Mouse (Mus musculus): ENCODE measurements around the gene Fry. TPM values are rescaled to one million over a fixed set of nuclear protein-coding genes. Genes with fewer than 3 reads are reported as not detected.

Gene Fry
- polyA plus RNA-seq, 1 experiment from 2014 or later = 14.7 TPM

- 50% methylated on average over 12 of the region's 12 CpGs for WGBS
Observed at GRCm38 (mm10) chr5:150412750-150413450, 294.5 kb downstream of the Fry start.

GRCm38 (mm10) chr5:150414823-150415222 is 296.4 kb downstream of the Fry start:
- H3K36me3 ChIP-seq = peaks cover 56% of the 10 kb centered on the region
- H3K27ac ChIP-seq = no peak overlapping the region
- no peaks in the 10 kb centered on the region for H3K27me3 ChIP-seq (ENCODE audit: insufficient read depth, poor library complexity, severe bottlenecking)
- DNase-seq (ENCODE audit: low spot score) = no peak
- H3K4me3 ChIP-seq = no peak overlapping the region
- peaks cover 8% of the 10 kb centered on the region; the same call in 1 of the 2 replicates for H3K9me3 ChIP-seq
- peaks cover 21% of the 10 kb centered on the region for H3K4me1 ChIP-seq

More at GRCm38 (mm10) chr5:150412750-150413450, 294.5 kb downstream of the Fry start:
- no peak for DNase-seq (ENCODE audit: low spot score)
- Histone ChIP-seq H3K36me3 (peaks cover 48% of the 10 kb centered on the region), H3K9me3 (peaks cover 8% of the 10 kb centered on the region; the same call in 1 of the 2 replicates), H3K27me3 (ENCODE audit: insufficient read depth, poor library complexity, severe bottlenecking) (no peaks in the 10 kb centered on the region), H3K4me3 (no peak overlapping the region), H3K27ac (no peak overlapping the region), H3K4me1 (peaks cover 18% of the 10 kb centered on the region)

GRCm38 (mm10) chr5:150417223-150417622 is 298.8 kb downstream of the Fry start:
- Histone ChIP-seq H3K27ac (no peak overlapping the region), H3K27me3 (ENCODE audit: insufficient read depth, poor library complexity, severe bottlenecking) (no peaks in the 10 kb centered on the region), H3K4me3 (no peak overlapping the region), H3K4me1 (peaks cover 21% of the 10 kb centered on the region), H3K9me3 (peaks cover 8% of the 10 kb centered on the region; the same call in 1 of the 2 replicates), H3K36me3 (peaks cover 56% of the 10 kb centered on the region)
- no peak for DNase-seq (ENCODE audit: low spot score)
- WGBS = 95% methylated on average over 2 of the region's 2 CpGs

- H3K4me1 ChIP-seq = peaks cover 13% of the 10 kb centered on the region
- H3K27ac ChIP-seq = peak overlapping the region; percentile 53
- no peak for DNase-seq (ENCODE audit: low spot score)
- H3K4me3 ChIP-seq = no peak overlapping the region
- H3K27me3 ChIP-seq (ENCODE audit: insufficient read depth, poor library complexity, severe bottlenecking) = no peaks in the 10 kb centered on the region
- peaks cover 8% of the 10 kb centered on the region; the same call in 1 of the 2 replicates for H3K9me3 ChIP-seq
- peaks cover 59% of the 10 kb centered on the region for H3K36me3 ChIP-seq
- 48% methylated on average over 6 of the region's 6 CpGs for WGBS
Observed at GRCm38 (mm10) chr5:150418035-150418434, 299.6 kb downstream of the Fry start.

- no peak for DNase-seq (ENCODE audit: low spot score)
- Histone ChIP-seq H3K27me3 (ENCODE audit: insufficient read depth, poor library complexity, severe bottlenecking) (no peaks in the 10 kb centered on the region), H3K27ac (no peak overlapping the region), H3K36me3 (peaks cover 59% of the 10 kb centered on the region), H3K4me3 (no peak overlapping the region), H3K4me1 (no peaks in the 10 kb centered on the region), H3K9me3 (no peaks in the 10 kb centered on the region)
- 80% methylated on average over 5 of the region's 5 CpGs for WGBS
Observed at GRCm38 (mm10) chr5:150425038-150425437, 306.6 kb downstream of the Fry start.

GRCm38 (mm10) chr5:150426595-150426994 is 308.1 kb downstream of the Fry start:
- H3K36me3 ChIP-seq = peaks cover 72% of the 10 kb centered on the region
- WGBS = 83% methylated on average over 3 of the region's 3 CpGs
- H3K9me3 ChIP-seq = no peaks in the 10 kb centered on the region
- DNase-seq (ENCODE audit: low spot score) = no peak
- H3K4me1 ChIP-seq = no peaks in the 10 kb centered on the region
- H3K4me3 ChIP-seq = no peak overlapping the region
- no peaks in the 10 kb centered on the region for H3K27me3 ChIP-seq (ENCODE audit: insufficient read depth, poor library complexity, severe bottlenecking)
- H3K27ac ChIP-seq = no peak overlapping the region

- H3K27ac ChIP-seq = no peak overlapping the region
- 0 out of 2 replicates have a peak, but pooled peaks cover under 1% of the 10 kb centered on the region for H3K4me1 ChIP-seq
- H3K27me3 ChIP-seq (ENCODE audit: insufficient read depth, poor library complexity, severe bottlenecking) = no peaks in the 10 kb centered on the region
- peaks cover 3% of the 10 kb centered on the region; the same call in 1 of the 2 replicates for H3K9me3 ChIP-seq
- peaks cover 70% of the 10 kb centered on the region for H3K36me3 ChIP-seq
- WGBS = 91% methylated on average over 7 of the region's 7 CpGs
- no peak overlapping the region for H3K4me3 ChIP-seq
- DNase-seq (ENCODE audit: low spot score) = no peak
Observed at GRCm38 (mm10) chr5:150431286-150431685, 312.8 kb downstream of the Fry start.

GRCm38 (mm10) chr5:150432960-150433359 is 314.5 kb downstream of the Fry start:
- Histone ChIP-seq H3K4me3 (no peak overlapping the region), H3K27me3 (ENCODE audit: insufficient read depth, poor library complexity, severe bottlenecking) (no peaks in the 10 kb centered on the region), H3K9me3 (peaks cover 3% of the 10 kb centered on the region; the same call in 1 of the 2 replicates), H3K36me3 (peaks cover 62% of the 10 kb centered on the region), H3K27ac (no peak overlapping the region), H3K4me1 (0 out of 2 replicates have a peak, but pooled peaks cover 7% of the 10 kb centered on the region)
- 90% methylated on average over 2 of the region's 2 CpGs for WGBS
- DNase-seq (ENCODE audit: low spot score) = no peak

GRCm38 (mm10) chr5:150436629-150437389 is 318.4 kb downstream of the Fry start:
- Histone ChIP-seq H3K27me3 (ENCODE audit: insufficient read depth, poor library complexity, severe bottlenecking) (no peaks in the 10 kb centered on the region), H3K4me3 (peak overlapping the region; percentile 52), H3K9me3 (peaks cover 3% of the 10 kb centered on the region; the same call in 1 of the 2 replicates), H3K27ac (peak overlapping the region; percentile 25; the same call in 1 of the 2 replicates), H3K36me3 (peaks cover 58% of the 10 kb centered on the region), H3K4me1 (0 out of 2 replicates have a peak, but pooled peaks cover 7% of the 10 kb centered on the region)
- 22% methylated on average over 34 of the region's 34 CpGs for whole genome bisulfite sequencing
- DNase-seq (ENCODE audit: low spot score) = no peak

GRCm38 (mm10) chr5:150441690-150442089 is 323.2 kb downstream of the Fry start:
- Histone ChIP-seq H3K27ac (no peak overlapping the region), H3K4me1 (0 out of 2 replicates have a peak, but pooled peaks cover 4% of the 10 kb centered on the region), H3K9me3 (no peaks in the 10 kb centered on the region), H3K27me3 (ENCODE audit: insufficient read depth, poor library complexity, severe bottlenecking) (no peaks in the 10 kb centered on the region), H3K36me3 (peaks cover 46% of the 10 kb centered on the region), H3K4me3 (no peak overlapping the region)
- no peak for DNase-seq (ENCODE audit: low spot score)
- 37% methylated on average over 7 of the region's 7 CpGs for WGBS

GRCm38 (mm10) chr5:150451281-150452003 is 333.0 kb downstream of the Fry start:
- Histone ChIP-seq H3K27ac (no peak overlapping the region), H3K4me3 (no peak overlapping the region), H3K27me3 (ENCODE audit: insufficient read depth, poor library complexity, severe bottlenecking) (no peaks in the 10 kb centered on the region), H3K36me3 (peaks cover 96% of the 10 kb centered on the region), H3K4me1 (no peaks in the 10 kb centered on the region), H3K9me3 (peaks cover 4% of the 10 kb centered on the region)
- 82% methylated on average over 9 of the region's 9 CpGs for WGBS
- DNase-seq (ENCODE audit: low spot score) = no peak

- Histone ChIP-seq H3K36me3 (peaks cover 92% of the 10 kb centered on the region), H3K27me3 (ENCODE audit: insufficient read depth, poor library complexity, severe bottlenecking) (no peaks in the 10 kb centered on the region), H3K9me3 (peaks cover 4% of the 10 kb centered on the region), H3K4me3 (no peak overlapping the region), H3K4me1 (no peaks in the 10 kb centered on the region), H3K27ac (no peak overlapping the region)
- DNase-seq (ENCODE audit: low spot score) = no peak
- 53% methylated on average over 1 of the region's 1 CpGs for WGBS
Observed at GRCm38 (mm10) chr5:150452004-150452626, 333.7 kb downstream of the Fry start.

Data from heart, embryonic 10.5 days (tissue).